In the genomic region with DNA sequence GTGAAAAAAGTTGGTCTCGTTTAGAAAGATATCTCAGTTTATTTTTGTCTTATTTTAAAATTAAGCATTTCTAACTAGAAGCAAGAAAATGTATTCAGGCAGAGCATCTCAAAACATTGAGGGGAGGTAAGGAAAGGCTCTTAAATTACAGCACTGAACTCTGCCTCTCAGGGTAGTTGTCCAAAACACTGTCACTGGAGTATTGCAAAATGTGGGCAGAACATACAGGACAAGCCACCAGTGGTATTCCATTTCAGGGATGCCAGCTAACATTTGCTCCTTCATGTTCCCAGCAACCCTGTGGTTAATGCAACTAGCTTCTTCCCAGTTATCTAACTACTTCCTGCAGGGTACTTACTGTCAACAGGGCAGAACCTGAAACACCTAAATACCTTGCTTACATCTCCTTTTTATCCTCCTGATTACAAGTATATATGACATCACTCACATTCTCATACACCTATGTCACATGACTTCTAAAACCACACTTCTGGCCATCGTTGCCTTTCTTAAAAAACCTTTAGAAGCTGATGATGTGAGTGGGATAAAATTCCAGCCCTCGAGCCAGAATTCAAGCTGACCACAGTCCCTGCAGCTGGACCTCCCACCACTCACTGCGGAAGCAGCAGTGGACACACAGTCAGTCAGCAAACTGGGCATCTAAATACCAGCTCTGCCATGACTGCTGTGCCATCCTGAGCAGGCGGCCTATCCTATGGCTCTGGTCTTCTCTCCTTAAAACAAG, we compare ENCODE assay signal across 12 mouse cellular contexts. TPM values are rescaled to one million over a fixed set of nuclear protein-coding genes. Genes with fewer than 3 reads are reported as not detected.
DNase-seq lines count a peak whose midpoint lies in the region; ATAC-seq and TF ChIP-seq lines count a peak whose summit lies in the region.
"Had no signal": no experiment of that assay in that cellular context is flagged by ENCODE, and none has a peak within 500 bp of the region (broad histone marks: within the 10 kb centered on the region; RNA-seq: fewer than 3 reads in every experiment).

No protein-coding gene starts in this region.

- H3K4me3 ChIP-seq in kidney, embryonic 16.5 days (ENCODE audit: low read length): peak overlapping the region; percentile 1; the same call in 1 of the 2 replicates
- H3K4me3 ChIP-seq in embryonic facial prominence, embryonic 13.5 days: peak overlapping the region; percentile 79; the same call in 1 of the 2 replicates
- no peak overlapping the region for H3K4me3 ChIP-seq in limb, embryonic 14.5 days (replicated peaks; ENCODE audit: low read length)
- no peak overlapping the region for H3K4me3 ChIP-seq in left cerebral cortex, adult 2 months
- H3K4me3 ChIP-seq: midbrain, embryonic 12.5 days had no signal

- intact Hi-C loops in left cerebral cortex, adult 2 months (cut with DNase I): loop anchor here (5.0 kb wide), 1 partner anchor 52 kb away; no protein-coding TSS in a partner anchor

- TF ChIP-seq POLR2A in limb, embryonic 14.5 days (IDR thresholded peaks at IDR 0.05; ENCODE audit: borderline replicate concordance, extremely low read depth, insufficient read depth, insufficient read length): no peak

- 68% methylated on average over 5 of the region's 5 CpGs for WGBS in kidney, embryonic 16.5 days
- 63% methylated on average over 5 of the region's 5 CpGs for WGBS in embryonic facial prominence, embryonic 13.5 days
- 66% methylated on average over 5 of the region's 5 CpGs for WGBS in limb, embryonic 14.5 days

- H3K36me3 ChIP-seq in kidney, embryonic 16.5 days (ENCODE audit: insufficient read depth, low read length): no peaks in the 10 kb centered on the region
- H3K36me3 ChIP-seq in embryonic facial prominence, embryonic 13.5 days: no peaks in the 10 kb centered on the region
- no peaks in the 10 kb centered on the region for H3K36me3 ChIP-seq in limb, embryonic 14.5 days (ENCODE audit: control insufficient read depth, insufficient read depth, low read length)
- H3K36me3 ChIP-seq: midbrain, embryonic 12.5 days had no signal

- POLR2A ChIA-PET in Patski (lab: Charles Lee): interaction anchor here (1.5 kb wide), 1 partner anchor 54 kb away, joined by 6 read pairs; no protein-coding TSS in a partner anchor

- H3K27ac ChIP-seq in kidney, embryonic 16.5 days (ENCODE audit: low read length): no peak overlapping the region
- no peak overlapping the region for H3K27ac ChIP-seq in embryonic facial prominence, embryonic 13.5 days
- no peak overlapping the region for H3K27ac ChIP-seq in limb, embryonic 14.5 days (replicated peaks; ENCODE audit: low read depth, low read length)
- H3K27ac ChIP-seq in left cerebral cortex, adult 2 months: no peak overlapping the region
- H3K27ac ChIP-seq: midbrain, embryonic 12.5 days had no signal

- in situ Hi-C loops in Patski (cut with MboI; ENCODE audit: low pct_unique_long_range_greater_than_20kb): no loop called here

- no peak overlapping the region for H3K9ac ChIP-seq in kidney, embryonic 16.5 days (replicated peaks; ENCODE audit: low read length)
- peak overlapping the region; percentile 18 for H3K9ac ChIP-seq in embryonic facial prominence, embryonic 13.5 days
- no peak overlapping the region for H3K9ac ChIP-seq in limb, embryonic 14.5 days (ENCODE audit: low read depth, low read length, severe bottlenecking)
- H3K9ac ChIP-seq: midbrain, embryonic 12.5 days had no signal

- DNase-seq in kidney, postnatal 14 days: no peak
- DNase-seq in Patski (ENCODE audit: low read depth, low spot score): no peak
- no peak for DNase-seq in limb, embryonic 14.5 days (ENCODE audit: low spot score)
- no peak for DNase-seq in layer of hippocampus, adult 11-12 months (ENCODE audit: low spot score)
- DNase-seq in ovary, adult 18-20 months (ENCODE audit: low spot score): no peak
- no peak for DNase-seq in left cerebral cortex, adult 2 months (ENCODE audit: extremely low spot score in 1 of 2, low spot score in 2 of 2)
- DNase-seq: layer of hippocampus, postnatal 36 days had no signal

- no peaks in the 10 kb centered on the region for H3K27me3 ChIP-seq in kidney, embryonic 16.5 days (ENCODE audit: insufficient read depth, low read length)
- no peaks in the 10 kb centered on the region for H3K27me3 ChIP-seq in Patski
- H3K27me3 ChIP-seq in embryonic facial prominence, embryonic 13.5 days: no peaks in the 10 kb centered on the region
- no peaks in the 10 kb centered on the region for H3K27me3 ChIP-seq in limb, embryonic 14.5 days (ENCODE audit: control insufficient read depth, insufficient read depth, low read length)

- H3K9me3 ChIP-seq in kidney, embryonic 16.5 days (ENCODE audit: low read length): no peaks in the 10 kb centered on the region
- no peaks in the 10 kb centered on the region for H3K9me3 ChIP-seq in embryonic facial prominence, embryonic 13.5 days
- no peaks in the 10 kb centered on the region for H3K9me3 ChIP-seq in limb, embryonic 14.5 days (ENCODE audit: control insufficient read depth, low read length)
- H3K9me3 ChIP-seq: midbrain, embryonic 12.5 days had no signal

- CTCF ChIA-PET in Patski (lab: Charles Lee): interaction anchor here (0.7 to 1.6 kb wide), 6 partner anchors 8 to 51 kb away, joined by 3 to 5 read pairs (median 4); no protein-coding TSS in a partner anchor

- H3K4me1 ChIP-seq in kidney, embryonic 16.5 days (ENCODE audit: insufficient read depth, low read length): peaks cover 26% of the 10 kb centered on the region
- peaks cover 33% of the 10 kb centered on the region for H3K4me1 ChIP-seq in embryonic facial prominence, embryonic 13.5 days
- H3K4me1 ChIP-seq in limb, embryonic 14.5 days (ENCODE audit: control insufficient read depth, insufficient read depth, low read length): peaks cover 19% of the 10 kb centered on the region

- ATAC-seq in kidney, embryonic 16.5 days (ENCODE audit: low FRiP score, low TSS enrichment): no peak
- ATAC-seq in Patski: peak; percentile 12
- no peak for ATAC-seq in embryonic facial prominence, embryonic 13.5 days (ENCODE audit: insufficient number of reproducible peaks, insufficient read depth, low FRiP score, low TSS enrichment, low read depth)
- ATAC-seq in limb, embryonic 14.5 days (ENCODE audit: low FRiP score, low read depth): no peak

- no peak for TF ChIP-seq CTCF in Patski (IDR thresholded peaks at IDR 0.05)
- no peak for TF ChIP-seq CTCF in left cerebral cortex, adult 2 months (IDR thresholded peaks at IDR 0.05)

- peak overlapping the region; percentile 36 for H3K4me2 ChIP-seq in kidney, embryonic 16.5 days (replicated peaks; ENCODE audit: low read depth, low read length)
- H3K4me2 ChIP-seq in embryonic facial prominence, embryonic 13.5 days: peak overlapping the region; percentile 63
- H3K4me2 ChIP-seq in limb, embryonic 14.5 days (replicated peaks; ENCODE audit: low read depth, low read length, severe bottlenecking): peak overlapping the region; percentile 37
- H3K4me2 ChIP-seq: midbrain, embryonic 12.5 days had no signal

RNA-seq across cellular contexts. Expression of gene St5, which starts 33.8 kb away (rescaled TPM):
- polyA plus RNA-seq in kidney, embryonic 16.5 days (2015; fragmentation: Nextera tagmentation; extraction: Ambion mirVana): 38.0 and 42.1 TPM in 2 replicates
- polyA plus RNA-seq in Patski (2021): 183 TPM
- 45.1 and 58.3 TPM in 2 replicates for polyA plus RNA-seq in embryonic facial prominence, embryonic 13.5 days (2015; fragmentation: Nextera tagmentation; extraction: Ambion mirVana)
- 56.3 and 57.0 TPM in 2 replicates for polyA plus RNA-seq in limb, embryonic 14.5 days (2012; rRNA removed)
- polyA plus RNA-seq in limb, embryonic 14.5 days (2014; fragmentation: Nextera tagmentation; extraction: Ambion mirVana): 45.0 and 52.1 TPM in 2 replicates
- total RNA-seq in left cerebral cortex, adult 2 months (2021): 10 to 100 TPM; 14.8 to 18.9 TPM

RNA-seq across cellular contexts. Expression of gene Akip1, which starts 33.9 kb away (rescaled TPM):
- 32.8 and 34.0 TPM in 2 replicates for polyA plus RNA-seq in kidney, embryonic 16.5 days (2015; fragmentation: Nextera tagmentation; extraction: Ambion mirVana)
- polyA plus RNA-seq in Patski (2021): 43.0 TPM
- polyA plus RNA-seq in embryonic facial prominence, embryonic 13.5 days (2015; fragmentation: Nextera tagmentation; extraction: Ambion mirVana): 30.8 and 33.7 TPM in 2 replicates
- 20.4 and 25.5 TPM in 2 replicates for polyA plus RNA-seq in limb, embryonic 14.5 days (2012; rRNA removed)
- 33.8 and 39.0 TPM in 2 replicates for polyA plus RNA-seq in limb, embryonic 14.5 days (2014; fragmentation: Nextera tagmentation; extraction: Ambion mirVana)
- total RNA-seq in left cerebral cortex, adult 2 months (2021): 1 to 10 TPM; 4.9 to 5.9 TPM

RNA-seq across cellular contexts. Expression of gene BC051019, which starts 54.1 kb away (rescaled TPM):
- polyA plus RNA-seq in kidney, embryonic 16.5 days (2015; fragmentation: Nextera tagmentation; extraction: Ambion mirVana): 0.25 TPM in 1 of 2 replicates, not detected in the other
- 0.55 TPM for polyA plus RNA-seq in Patski (2021)
- 0.25 TPM in 1 of 2 replicates, not detected in the other for polyA plus RNA-seq in embryonic facial prominence, embryonic 13.5 days (2015; fragmentation: Nextera tagmentation; extraction: Ambion mirVana)
- polyA plus RNA-seq in limb, embryonic 14.5 days (2012; rRNA removed): 0.10 and 0.14 TPM in 2 replicates
- polyA plus RNA-seq in limb, embryonic 14.5 days (2014; fragmentation: Nextera tagmentation; extraction: Ambion mirVana): 0.15 TPM in 2 replicates
- not detected for total RNA-seq in left cerebral cortex, adult 2 months (2021)
- total RNA-seq: gastrocnemius, postnatal 4 days; layer of hippocampus, postnatal 36 days had no signal
- polyA plus RNA-seq: embryonic facial prominence, embryonic 11.5 days; midbrain, embryonic 12.5 days had no signal

Comparison
In these comparisons a context has a peak if more than half of its experiments do, and no peak if none do; other contexts are left out.
1. H3K4me3 ChIP-seq: peak in kidney, embryonic 16.5 days (single experiment) and embryonic facial prominence, embryonic 13.5 days (single experiment); none in limb, embryonic 14.5 days (single experiment) and left cerebral cortex, adult 2 months (single experiment).
2. Peak in every context shown above with its lines, with median percentiles within 50 percentile points of each other: H3K4me2 ChIP-seq.